8 mouse cellular contexts compared by ENCODE assay signal in genomic region chr17:78197111-78197510, GRCm38 (mm10). TPM values are rescaled to one million over a fixed set of nuclear protein-coding genes. Genes with fewer than 3 reads are reported as not detected.
DNase-seq lines count a peak whose midpoint lies in the region; ATAC-seq and TF ChIP-seq lines count a peak whose summit lies in the region.

No protein-coding gene starts in this region.

- no peaks in the 10 kb centered on the region for H3K9me3 ChIP-seq in heart, embryonic 10.5 days

- 19% methylated on average over 7 of the region's 7 CpGs for WGBS in heart, embryonic 10.5 days
- 40% methylated on average over 7 of the region's 7 CpGs for WGBS in spleen, adult 2 months

- peak; percentile 63; the same call in 1 of the 2 replicates for TF ChIP-seq CTCF in spleen, adult 2 months (IDR thresholded peaks at IDR 0.05; ENCODE audit: extremely low read depth, insufficient read depth, insufficient read length, insufficient replicate concordance)

- no peak overlapping the region for H3K4me3 ChIP-seq in heart, embryonic 10.5 days
- H3K4me3 ChIP-seq in spleen, adult 2 months (ENCODE audit: extremely low read depth, insufficient read depth, insufficient read length): no peak overlapping the region

- H3K27me3 ChIP-seq in heart, embryonic 10.5 days (ENCODE audit: insufficient read depth, poor library complexity, severe bottlenecking): peaks cover 32% of the 10 kb centered on the region
- H3K27me3 ChIP-seq in spleen, adult 2 months (ENCODE audit: control insufficient read depth, insufficient read depth, low read length): peaks cover 16% of the 10 kb centered on the region

- H3K27ac ChIP-seq in heart, embryonic 10.5 days: no peak overlapping the region
- no peak overlapping the region for H3K27ac ChIP-seq in spleen, adult 2 months (ENCODE audit: insufficient read depth, low read length)

- peak; percentile 50 for ATAC-seq in common myeloid progenitor, adult 5-6 weeks (replicated peaks; ENCODE audit: low read depth, poor library complexity, severe bottlenecking)
- ATAC-seq in hematopoietic stem cell, adult 5-6 weeks (replicated peaks in 1 of 2; ENCODE audit: insufficient read depth in 1 of 2, low FRiP score in 2 of 2, low TSS enrichment in 1 of 2, low read depth in 1 of 2, poor library complexity in 2 of 2, severe bottlenecking in 2 of 2): peak; percentile 42; a peak in 3 of 4 replicates
- peak; percentile 47 for ATAC-seq in megakaryocyte progenitor cell, adult 5-6 weeks (replicated peaks; ENCODE audit: poor library complexity)

- peak; percentile 95 for DNase-seq in heart, adult 11 months
- DNase-seq in heart, embryonic 10.5 days (ENCODE audit: low spot score): no peak
- peak in 1 of 2 experiments; percentile 34 for DNase-seq in spleen, adult 2 months (ENCODE audit: low read depth in 1 of 2, low spot score in 2 of 2)
- no peak for DNase-seq in spleen, adult 12 weeks (ENCODE audit: low spot score)
- peak; percentile 45 for DNase-seq in urinary bladder, postnatal 25 days (ENCODE audit: low spot score)

- no peak for TF ChIP-seq POLR2A in spleen, adult 2 months (IDR thresholded peaks at IDR 0.05; ENCODE audit: low read depth, low read length)

- no peaks in the 10 kb centered on the region for H3K36me3 ChIP-seq in heart, embryonic 10.5 days
- no peaks in the 10 kb centered on the region for H3K36me3 ChIP-seq in spleen, adult 2 months (ENCODE audit: control insufficient read depth, insufficient read depth, low read length)

- H3K4me1 ChIP-seq in heart, embryonic 10.5 days: peaks cover 23% of the 10 kb centered on the region
- peaks cover 5% of the 10 kb centered on the region; the same call in 1 of the 2 replicates for H3K4me1 ChIP-seq in spleen, adult 2 months (ENCODE audit: control insufficient read depth, insufficient read depth, insufficient read length)

RNA-seq across cellular contexts. Expression of gene Crim1, which starts 2.9 kb away (rescaled TPM):
- 2.0 and 3.6 TPM in 2 replicates for polyA plus RNA-seq in heart, embryonic 10.5 days (2016; fragmentation: Nextera tagmentation; extraction: Ambion mirVana)
- 19.3 and 20.5 TPM in 2 replicates for polyA plus RNA-seq in spleen, adult 2 months (2012; rRNA removed)
- 4.1 and 8.6 TPM in 2 replicates for total RNA-seq in common myeloid progenitor, adult 5-6 weeks (2017)
- 11.5 and 16.9 TPM in 2 replicates for total RNA-seq in hematopoietic stem cell, adult 5-6 weeks (2017)
- 1.2 and 2.1 TPM in 2 replicates for total RNA-seq in megakaryocyte progenitor cell, adult 5-6 weeks (2015)
- total RNA-seq in megakaryocyte progenitor cell, adult 5-6 weeks (2017): 0.79 and 1.3 TPM in 2 replicates

Comparison
In these comparisons a context has a peak if more than half of its experiments do, and no peak if none do; other contexts are left out.
1. DNase-seq: peak in heart, adult 11 months (single experiment) and urinary bladder, postnatal 25 days (single experiment); none in heart, embryonic 10.5 days (single experiment) and spleen, adult 12 weeks (single experiment).
2. Peak in every context shown above with its lines, with median percentiles within 50 percentile points of each other: ATAC-seq.